Mouse (Mus musculus): ENCODE measurements at regions not wholly inside any gene's neighbourhood (a gene's known extent, or its start where the extent isn't known, plus 50 kb on each side); places are given as distances from the start of the nearest gene placed in this dataset.

DNA sequence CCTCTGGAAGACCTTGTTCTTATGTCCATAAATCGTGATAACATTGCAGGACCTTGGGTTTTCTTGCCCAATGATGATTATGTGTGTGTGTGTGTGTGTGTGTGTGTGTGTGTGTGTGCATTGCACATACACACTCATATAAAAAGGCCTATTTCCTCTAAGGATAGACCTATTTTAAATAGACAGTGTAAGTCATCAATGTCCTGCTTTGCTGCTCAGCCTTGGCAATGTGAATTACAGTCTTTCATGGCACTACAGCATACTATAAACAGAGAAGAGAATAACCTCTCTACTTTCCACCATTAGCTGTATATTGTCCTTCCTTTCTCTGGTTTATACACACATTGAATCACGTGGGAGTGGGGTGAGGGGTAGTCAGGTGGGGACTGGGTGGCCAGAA lies 148.8 kb upstream of the Acvr2a start:
- DNase-seq (no peak), ATAC-seq (no peak)
- H3K4me1 ChIP-seq (ENCODE audit: insufficient read depth): no peaks in the 10 kb centered on the region
- no peak overlapping the region for H3K27ac ChIP-seq (ENCODE audit: low read depth)
- H3K27me3 ChIP-seq (ENCODE audit: insufficient read depth, low read length): no peaks in the 10 kb centered on the region
- H3K4me3 ChIP-seq (ENCODE audit: low read depth, low read length): no peak overlapping the region
- no peaks in the 10 kb centered on the region for H3K9me3 ChIP-seq (ENCODE audit: low read length)
- no peaks in the 10 kb centered on the region for H3K36me3 ChIP-seq (replicated peaks; ENCODE audit: insufficient read depth, low read length)
- no peak overlapping the region for H3K4me2 ChIP-seq (ENCODE audit: low read depth, low read length)
- WGBS (ENCODE audit: insufficient replicate concordance): 44% methylated on average over 2 of the region's 2 CpGs
- no peak overlapping the region for H3K9ac ChIP-seq (replicated peaks)
- no peak for TF ChIP-seq CTCF (IDR thresholded peaks at IDR 0.05; ENCODE audit: low read depth)

DNA sequence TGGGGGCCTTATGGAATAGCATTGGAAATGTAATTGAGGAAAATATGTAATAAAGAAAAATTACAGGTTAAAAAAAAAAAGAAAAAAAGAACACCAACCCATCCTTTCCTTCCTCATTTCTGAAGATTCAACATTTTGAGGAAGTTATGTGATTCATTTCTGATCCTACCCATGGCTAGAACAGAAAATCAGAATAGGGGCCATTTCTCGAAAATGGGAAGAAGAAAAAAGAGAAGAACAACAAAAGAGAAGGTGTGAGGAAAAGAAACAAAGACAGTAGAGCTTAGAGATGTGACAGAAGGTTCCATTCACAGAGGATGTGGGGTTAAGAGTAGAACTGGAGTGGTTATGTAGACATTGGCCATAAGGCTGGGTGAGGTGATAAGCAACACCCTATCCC lies 124.8 kb upstream of the Acvr2a start:
- H3K4me3 ChIP-seq (ENCODE audit: low read depth, low read length): no peak overlapping the region
- 45% methylated on average over 1 of the region's 1 CpGs for WGBS (ENCODE audit: insufficient replicate concordance)
- H3K4me2 ChIP-seq (ENCODE audit: low read depth, low read length): no peak overlapping the region
- TF ChIP-seq EP300 (IDR thresholded peaks at IDR 0.05; ENCODE audit: low read depth) (no peak), CTCF (IDR thresholded peaks at IDR 0.05; ENCODE audit: low read depth) (no peak)
- H3K27ac ChIP-seq (ENCODE audit: low read depth): no peak overlapping the region
- H3K36me3 ChIP-seq (replicated peaks; ENCODE audit: insufficient read depth, low read length): no peaks in the 10 kb centered on the region
- H3K9ac ChIP-seq (replicated peaks): no peak overlapping the region
- DNase-seq (no peak), ATAC-seq (no peak)
- no peaks in the 10 kb centered on the region for H3K9me3 ChIP-seq (ENCODE audit: low read length)
- H3K4me1 ChIP-seq (ENCODE audit: insufficient read depth): no peaks in the 10 kb centered on the region
- no peaks in the 10 kb centered on the region for H3K27me3 ChIP-seq (ENCODE audit: insufficient read depth, low read length)

GRCm38 (mm10) chr2:48694509-48694908 lies 119.4 kb upstream of the Acvr2a start:
- 55% methylated on average over 3 of the region's 3 CpGs for WGBS (ENCODE audit: insufficient replicate concordance)
- Histone ChIP-seq H3K9ac (replicated peaks) (no peak overlapping the region), H3K4me3 (ENCODE audit: low read depth, low read length) (no peak overlapping the region), H3K36me3 (replicated peaks; ENCODE audit: insufficient read depth, low read length) (no peaks in the 10 kb centered on the region), H3K4me1 (ENCODE audit: insufficient read depth) (no peaks in the 10 kb centered on the region), H3K9me3 (ENCODE audit: low read length) (no peaks in the 10 kb centered on the region), H3K27ac (ENCODE audit: low read depth) (no peak overlapping the region), H3K4me2 (ENCODE audit: low read depth, low read length) (no peak overlapping the region), H3K27me3 (ENCODE audit: insufficient read depth, low read length) (no peaks in the 10 kb centered on the region)
- no peak for ATAC-seq
- DNase-seq: no peak
- TF ChIP-seq EP300 (IDR thresholded peaks at IDR 0.05; ENCODE audit: low read depth) (no peak), CTCF (IDR thresholded peaks at IDR 0.05; ENCODE audit: low read depth) (no peak)

DNA sequence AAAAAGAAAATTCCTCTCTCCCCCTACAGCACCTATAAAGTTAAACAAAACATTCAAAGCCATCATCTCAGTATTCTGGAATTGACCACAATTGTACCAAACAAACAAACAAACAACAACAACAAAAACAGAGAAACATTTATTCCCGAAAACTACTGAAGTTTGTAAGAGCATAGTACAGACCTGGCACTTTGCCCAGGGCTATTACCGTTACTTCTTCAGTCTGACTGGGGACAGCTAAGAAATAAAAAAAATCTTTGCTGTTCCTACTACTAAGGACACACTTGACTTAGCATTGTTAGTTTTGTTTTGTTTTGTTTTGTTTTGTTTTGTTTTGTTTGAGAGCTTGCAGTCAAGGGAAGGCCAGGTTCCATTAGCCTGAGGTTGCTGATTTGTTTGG lies 113.0 kb upstream of the Acvr2a start:
- no peak overlapping the region for H3K4me2 ChIP-seq (ENCODE audit: low read depth, low read length)
- H3K9me3 ChIP-seq (ENCODE audit: low read length): no peaks in the 10 kb centered on the region
- H3K4me1 ChIP-seq (ENCODE audit: insufficient read depth): no peaks in the 10 kb centered on the region
- no peak overlapping the region for H3K27ac ChIP-seq (ENCODE audit: low read depth)
- DNase-seq (no peak), ATAC-seq (no peak)
- no peak for TF ChIP-seq CTCF (IDR thresholded peaks at IDR 0.05; ENCODE audit: low read depth)
- H3K36me3 ChIP-seq (replicated peaks; ENCODE audit: insufficient read depth, low read length): no peaks in the 10 kb centered on the region
- H3K4me3 ChIP-seq (ENCODE audit: low read depth, low read length): no peak overlapping the region
- 65% methylated on average over 2 of the region's 2 CpGs for WGBS (ENCODE audit: insufficient replicate concordance)
- H3K9ac ChIP-seq (replicated peaks): no peak overlapping the region
- H3K27me3 ChIP-seq (ENCODE audit: insufficient read depth, low read length): no peaks in the 10 kb centered on the region

DNA sequence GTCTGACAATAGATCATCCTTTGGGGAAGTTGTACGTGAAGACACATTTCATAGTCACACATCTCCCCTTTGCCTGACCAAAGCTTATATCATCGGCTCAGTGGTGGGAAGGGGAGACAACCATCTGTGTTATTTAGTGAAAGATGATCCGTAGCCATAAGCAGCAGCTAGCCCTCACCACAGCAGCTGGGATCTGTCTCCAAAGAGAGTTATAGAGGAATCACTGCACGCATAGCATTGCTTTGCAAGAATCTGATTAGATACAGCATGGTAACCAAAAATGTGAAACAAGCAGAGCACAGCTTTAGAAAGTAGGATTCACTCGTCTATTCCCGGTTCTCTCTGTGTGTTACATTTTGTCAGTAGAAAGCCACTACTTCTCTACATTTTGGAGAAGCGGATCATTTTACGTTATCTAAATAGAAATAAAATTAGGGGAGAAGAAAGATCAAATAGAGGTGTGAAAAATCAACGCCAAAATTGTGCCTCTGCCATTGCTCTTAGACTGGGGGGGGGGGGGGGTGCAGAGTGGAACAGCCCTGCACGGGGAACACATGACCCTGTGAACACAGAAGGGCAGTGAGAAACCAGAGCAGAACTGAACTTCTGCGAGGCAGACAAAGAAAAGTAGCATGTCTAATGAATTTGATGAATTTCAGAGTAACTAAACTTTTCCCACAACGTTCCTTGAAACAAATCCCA lies 108.7 kb upstream of the Acvr2a start:
- H3K27me3 ChIP-seq (ENCODE audit: insufficient read depth, low read length): no peaks in the 10 kb centered on the region
- H3K4me2 ChIP-seq (ENCODE audit: low read depth, low read length): no peak overlapping the region
- no peaks in the 10 kb centered on the region for H3K4me1 ChIP-seq (ENCODE audit: insufficient read depth)
- TF ChIP-seq CTCF (IDR thresholded peaks at IDR 0.05; ENCODE audit: low read depth): no peak
- no peak for TF ChIP-seq EP300 (IDR thresholded peaks at IDR 0.05; ENCODE audit: low read depth)
- no peaks in the 10 kb centered on the region for H3K9me3 ChIP-seq (ENCODE audit: low read length)
- DNase-seq (no peak), ATAC-seq (no peak)
- no peak overlapping the region for H3K4me3 ChIP-seq (ENCODE audit: low read depth, low read length)
- H3K36me3 ChIP-seq (replicated peaks; ENCODE audit: insufficient read depth, low read length): no peaks in the 10 kb centered on the region
- H3K27ac ChIP-seq (ENCODE audit: low read depth): no peak overlapping the region
- no peak overlapping the region for H3K9ac ChIP-seq (replicated peaks)
- WGBS (ENCODE audit: insufficient replicate concordance): 73% methylated on average over 12 of the region's 12 CpGs

- WGBS (ENCODE audit: insufficient replicate concordance): 61% methylated on average over 3 of the region's 3 CpGs
- no peaks in the 10 kb centered on the region for H3K36me3 ChIP-seq (replicated peaks; ENCODE audit: insufficient read depth, low read length)
- H3K27me3 ChIP-seq (ENCODE audit: insufficient read depth, low read length): no peaks in the 10 kb centered on the region
- no peak overlapping the region for H3K4me3 ChIP-seq (ENCODE audit: low read depth, low read length)
- ATAC-seq (no peak), DNase-seq (no peak)
- H3K9ac ChIP-seq (replicated peaks): no peak overlapping the region
- H3K4me2 ChIP-seq (ENCODE audit: low read depth, low read length): no peak overlapping the region
- H3K4me1 ChIP-seq (ENCODE audit: insufficient read depth): no peaks in the 10 kb centered on the region
- TF ChIP-seq CTCF (IDR thresholded peaks at IDR 0.05; ENCODE audit: low read depth) (no peak), EP300 (IDR thresholded peaks at IDR 0.05; ENCODE audit: low read depth) (no peak)
- H3K9me3 ChIP-seq (ENCODE audit: low read length): no peaks in the 10 kb centered on the region
- no peak overlapping the region for H3K27ac ChIP-seq (ENCODE audit: low read depth)
These were observed 108.1 kb upstream of the Acvr2a start for GRCm38 (mm10) chr2:48705805-48706150.

DNA sequence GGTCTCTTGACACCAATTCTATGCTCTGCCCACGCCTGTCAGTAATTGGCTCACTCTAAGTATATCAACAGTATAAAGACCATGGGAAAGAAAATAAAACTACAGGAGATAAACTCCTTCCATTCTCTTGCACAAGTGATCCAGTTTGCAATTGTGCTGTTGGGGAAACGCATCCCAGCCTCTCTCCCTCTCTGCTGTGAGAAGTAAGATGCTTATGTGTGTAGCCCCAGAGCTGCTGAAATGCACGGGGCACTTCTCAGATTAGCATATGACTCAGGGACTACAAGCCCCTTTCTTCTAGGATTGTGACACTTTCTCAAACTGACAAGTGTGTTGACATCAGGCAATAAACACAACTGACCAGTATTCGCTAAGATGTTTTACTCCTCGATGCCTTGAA lies 107.7 kb upstream of the Acvr2a start:
- no peaks in the 10 kb centered on the region for H3K36me3 ChIP-seq (replicated peaks; ENCODE audit: insufficient read depth, low read length)
- no peak overlapping the region for H3K27ac ChIP-seq (ENCODE audit: low read depth)
- no peak for DNase-seq
- 47% methylated on average over 5 of the region's 5 CpGs for WGBS (ENCODE audit: insufficient replicate concordance)
- no peaks in the 10 kb centered on the region for H3K9me3 ChIP-seq (ENCODE audit: low read length)
- H3K4me2 ChIP-seq (ENCODE audit: low read depth, low read length): no peak overlapping the region
- H3K27me3 ChIP-seq (ENCODE audit: insufficient read depth, low read length): no peaks in the 10 kb centered on the region
- TF ChIP-seq EP300 (IDR thresholded peaks at IDR 0.05; ENCODE audit: low read depth) (no peak), CTCF (IDR thresholded peaks at IDR 0.05; ENCODE audit: low read depth) (no peak)
- H3K9ac ChIP-seq (replicated peaks): no peak overlapping the region
- no peak overlapping the region for H3K4me3 ChIP-seq (ENCODE audit: low read depth, low read length)
- ATAC-seq: no peak
- no peaks in the 10 kb centered on the region for H3K4me1 ChIP-seq (ENCODE audit: insufficient read depth)

All from liver, postnatal 0 days (tissue).